Mouse (Mus musculus) hindbrain, embryonic 10.5 days (tissue): ENCODE measurements at regions not wholly inside any gene's neighbourhood (a gene's known extent, or its start where the extent isn't known, plus 50 kb on each side); places are given as distances from the start of the nearest gene placed in this dataset.
A peak's percentile ranks its signal among the peaks of the same experiment; 100 is the strongest.

Source experiments
- DNase-seq: peaks from one replicate; pipeline ENCODE4 v3.0.0-alpha.2; 2017; ENCODE audit warnings: low spot score
- H3K27ac ChIP-seq: fragments of 300-500 bp; sonication (generic); 2 replicates; pipeline ENCODE4 v1.5.1; 2016; ENCODE audit warnings: mild to moderate bottlenecking, moderate library complexity
- H3K27me3 ChIP-seq: fragments of 300-500 bp; sonication (generic); 2 replicates; pipeline ENCODE4 v1.6.1; 2016; ENCODE audit warnings: mild to moderate bottlenecking; ENCODE audit not compliant: poor library complexity, insufficient read depth, severe bottlenecking
- H3K36me3 ChIP-seq: fragments of 300-500 bp; sonication (generic); 2 replicates; pipeline ENCODE4 v1.6.1; 2016; ENCODE audit warnings: mild to moderate bottlenecking, moderate library complexity
- H3K4me1 ChIP-seq: fragments of 300-500 bp; sonication (generic); replicated peaks from 2 replicates; pipeline ENCODE4 v1.6.1; 2016; ENCODE audit warnings: mild to moderate bottlenecking
- H3K4me3 ChIP-seq: fragments of 300-500 bp; sonication (generic); 2 replicates; pipeline ENCODE4 v1.5.1; 2016; ENCODE audit warnings: mild to moderate bottlenecking, moderate library complexity
- H3K9me3 ChIP-seq: fragments of 300-500 bp; sonication (generic); 2 replicates; pipeline ENCODE4 v1.6.1; 2016; ENCODE audit warnings: mild to moderate bottlenecking, moderate library complexity
- WGBS: fragments of 180-500 bp; shearing (Covaris S2); methylation state at CpG from one replicate; pipeline ENCODE4 v1.1.7; 2016; 5-methylcytosine and 5-hydroxymethylcytosine counted together

DNA sequence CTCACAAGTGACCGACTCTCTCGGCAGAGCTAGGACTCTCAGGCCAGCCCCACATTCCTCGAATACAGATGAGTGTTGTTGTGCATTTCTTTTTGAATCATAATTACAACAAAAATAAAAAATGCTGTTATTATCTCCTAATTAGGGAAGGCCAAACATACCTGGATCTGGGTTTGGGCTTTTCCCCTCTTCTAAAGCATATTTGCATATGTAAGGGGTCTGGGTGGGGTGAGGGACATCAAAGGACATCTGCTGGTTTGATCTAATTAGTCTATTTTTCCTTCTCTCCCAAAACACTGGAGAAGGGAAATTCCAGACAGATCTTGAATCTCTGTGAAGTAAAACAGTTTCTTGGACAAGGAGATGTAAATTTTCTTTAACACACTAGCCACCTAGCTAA, 85.3 kb downstream of the Tfap2a start:
- H3K9me3 ChIP-seq: no peaks in the 10 kb centered on the region
- peaks cover 42% of the 10 kb centered on the region for H3K27me3 ChIP-seq
- DNase-seq: no peak
- peaks cover 19% of the 10 kb centered on the region for H3K4me1 ChIP-seq
- H3K36me3 ChIP-seq: no peaks in the 10 kb centered on the region
- no peak overlapping the region for H3K4me3 ChIP-seq
- WGBS: 67% methylated on average over 3 of the region's 3 CpGs
- H3K27ac ChIP-seq: no peak overlapping the region

DNA sequence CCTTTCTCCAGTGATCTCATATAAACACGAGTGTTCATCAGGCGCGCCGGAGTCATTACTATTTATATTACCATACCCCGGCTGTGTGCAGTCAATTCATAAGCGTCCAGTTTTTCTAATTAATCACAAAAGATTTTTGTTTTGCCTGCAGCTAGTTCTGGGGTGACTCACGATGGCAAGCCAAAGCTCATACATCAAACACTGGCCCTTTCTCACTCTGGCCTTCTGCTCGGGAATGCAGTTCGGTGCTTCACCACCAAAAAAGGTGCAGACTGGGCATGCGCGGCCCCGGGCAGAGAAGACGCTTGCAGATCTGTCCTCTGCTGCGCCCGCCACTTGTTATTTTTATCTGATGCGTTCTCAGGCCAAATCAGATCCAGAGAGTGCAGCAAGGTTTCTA, 87.1 kb downstream of the Tfap2a start:
- Histone ChIP-seq H3K4me3 (no peak overlapping the region), H3K36me3 (no peaks in the 10 kb centered on the region), H3K27ac (no peak overlapping the region), H3K27me3 (peaks cover 42% of the 10 kb centered on the region), H3K4me1 (peaks cover 19% of the 10 kb centered on the region), H3K9me3 (no peaks in the 10 kb centered on the region)
- DNase-seq: peak; percentile 70
- 58% methylated on average over 16 of the region's 16 CpGs for WGBS

DNA sequence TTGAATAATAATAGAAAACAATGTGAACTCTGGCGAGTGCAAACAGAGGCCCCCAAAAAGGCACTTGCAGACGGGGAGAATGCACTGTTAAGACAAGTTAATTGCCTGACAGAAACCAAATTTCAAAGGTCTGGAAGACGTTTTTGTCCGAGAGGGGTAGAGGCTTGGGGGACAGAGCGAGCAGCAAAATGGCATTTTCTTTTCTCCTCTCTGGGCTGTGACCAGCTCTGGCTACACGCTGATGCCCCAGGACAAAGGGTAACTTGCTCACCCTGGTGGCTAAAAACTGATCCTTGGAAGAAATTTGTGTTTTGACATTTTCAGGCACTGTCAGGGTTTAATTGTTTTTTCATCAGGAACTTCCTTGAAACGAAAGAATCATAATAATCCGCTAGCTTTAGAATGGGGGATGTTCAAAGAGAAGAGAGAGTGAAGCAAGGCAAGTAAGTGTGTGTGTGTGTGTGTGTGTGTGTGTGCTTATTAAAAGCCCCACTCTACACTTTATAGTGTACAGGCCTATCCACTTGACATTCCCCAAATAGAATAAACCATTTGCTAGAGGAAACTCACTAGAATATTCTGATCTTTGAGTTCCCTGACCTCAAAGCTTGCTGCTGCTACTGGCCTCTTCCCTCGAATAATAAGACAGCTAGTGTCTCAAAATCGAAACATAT, 88.0 kb downstream of the Tfap2a start:
- Histone ChIP-seq H3K9me3 (no peaks in the 10 kb centered on the region), H3K4me3 (peak overlapping the region; percentile 39), H3K27me3 (peaks cover 37% of the 10 kb centered on the region), H3K36me3 (no peaks in the 10 kb centered on the region), H3K4me1 (peaks cover 19% of the 10 kb centered on the region), H3K27ac (peak overlapping the region; percentile 73)
- DNase-seq: no peak
- WGBS: 24% methylated on average over 10 of the region's 10 CpGs

DNA sequence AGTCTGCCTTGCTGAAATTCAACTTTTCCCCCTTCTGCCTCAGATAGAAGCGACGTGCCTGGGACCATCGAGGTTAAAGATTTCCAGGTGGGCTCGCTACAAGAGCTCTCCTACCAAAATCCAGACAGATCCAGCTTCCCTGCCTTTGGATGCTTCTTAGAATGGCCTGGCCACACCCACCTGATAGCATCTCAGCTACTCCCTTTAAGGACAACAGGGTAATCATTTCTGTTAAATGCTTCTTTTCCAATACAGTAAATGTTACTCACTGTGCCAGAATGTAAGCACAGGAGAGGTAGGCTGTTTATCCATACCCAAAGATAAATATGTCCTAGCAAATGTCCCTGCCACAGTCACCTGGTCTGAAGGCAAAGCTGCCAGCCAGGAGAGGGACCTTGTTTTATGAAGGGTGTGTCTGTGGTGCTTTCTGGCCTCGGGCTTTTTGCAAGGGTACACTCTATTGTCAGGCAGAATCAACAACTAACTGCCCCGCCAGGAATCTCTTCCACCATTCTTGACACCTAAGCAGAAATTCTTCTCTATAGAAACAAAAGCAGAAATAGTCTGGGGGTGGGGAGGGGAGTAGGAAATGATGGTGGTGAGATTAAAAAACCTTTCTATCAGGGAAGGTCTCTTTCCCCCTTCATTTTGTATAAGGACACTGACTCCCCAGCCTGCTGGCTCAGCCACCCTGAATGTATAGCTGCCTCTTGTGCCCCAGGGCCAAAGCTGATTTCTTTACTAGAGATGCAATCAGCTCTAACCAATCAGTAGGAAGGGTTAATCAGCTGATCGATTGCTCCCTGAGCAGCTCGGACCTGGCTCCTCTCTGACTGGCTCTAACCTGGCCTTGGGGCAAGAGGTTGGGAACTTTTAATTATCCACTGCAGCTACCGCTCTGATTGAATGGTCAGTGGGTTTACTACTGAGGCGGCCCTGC, 88.8 kb downstream of the Tfap2a start:
- WGBS: 31% methylated on average over 10 of the region's 10 CpGs
- peaks cover 19% of the 10 kb centered on the region for H3K4me1 ChIP-seq
- H3K36me3 ChIP-seq: no peaks in the 10 kb centered on the region
- no peaks in the 10 kb centered on the region for H3K9me3 ChIP-seq
- peak; percentile 33 for DNase-seq
- peak overlapping the region; percentile 39 for H3K4me3 ChIP-seq
- H3K27me3 ChIP-seq: peaks cover 30% of the 10 kb centered on the region
- H3K27ac ChIP-seq: peak overlapping the region; percentile 73

DNA sequence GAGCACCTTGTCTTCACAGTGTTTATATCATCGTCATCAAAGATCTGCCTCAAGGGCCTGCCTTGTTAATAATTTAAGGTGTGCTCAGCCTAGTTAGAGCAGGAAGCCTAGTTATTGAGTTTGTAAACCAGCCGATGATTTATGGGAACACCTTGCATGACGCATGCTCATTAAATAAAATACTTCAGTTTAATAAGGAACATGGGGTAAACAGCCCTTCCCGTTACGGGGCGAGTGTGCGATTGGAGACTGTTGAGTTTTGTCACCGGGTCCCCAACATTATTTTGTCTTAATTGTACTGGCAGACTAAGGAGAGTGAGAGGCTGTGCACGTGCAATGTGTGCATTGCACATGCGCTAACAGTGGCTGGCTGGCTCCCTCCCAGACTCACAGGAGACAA, 92.0 kb downstream of the Tfap2a start:
- Histone ChIP-seq H3K27ac (no peak overlapping the region), H3K4me1 (peaks cover 22% of the 10 kb centered on the region), H3K36me3 (no peaks in the 10 kb centered on the region), H3K27me3 (peaks cover 12% of the 10 kb centered on the region; the same call in 1 of the 2 replicates), H3K9me3 (no peaks in the 10 kb centered on the region), H3K4me3 (no peak overlapping the region)
- no peak for DNase-seq
- 87% methylated on average over 10 of the region's 10 CpGs for WGBS

DNA sequence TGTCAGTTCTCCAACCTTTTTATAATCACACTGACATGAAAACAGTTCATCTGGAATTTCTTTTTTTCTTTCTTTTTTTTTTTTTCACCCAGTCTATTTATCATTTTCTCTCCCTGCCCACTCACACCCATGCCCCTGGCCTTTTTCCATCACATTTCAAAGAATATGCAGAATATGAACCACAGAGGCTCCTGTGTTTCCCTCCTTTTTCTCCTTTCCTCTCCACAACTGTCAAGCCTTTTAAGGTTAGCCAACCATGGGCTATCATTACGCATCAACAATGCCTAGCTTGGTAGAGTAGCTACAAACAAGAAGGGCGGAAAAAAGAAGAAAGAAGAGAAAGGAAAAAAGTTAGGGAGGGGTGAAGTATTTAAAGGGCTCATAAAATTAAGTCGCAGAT, 92.5 kb downstream of the Tfap2a start:
- 60% methylated on average over 3 of the region's 3 CpGs for WGBS
- peaks cover 21% of the 10 kb centered on the region for H3K4me1 ChIP-seq
- no peak overlapping the region for H3K4me3 ChIP-seq
- H3K36me3 ChIP-seq: no peaks in the 10 kb centered on the region
- DNase-seq: no peak
- no peak overlapping the region for H3K27ac ChIP-seq
- H3K9me3 ChIP-seq: no peaks in the 10 kb centered on the region
- 0 out of 2 replicates have a peak, but pooled peaks cover 10% of the 10 kb centered on the region for H3K27me3 ChIP-seq

DNA sequence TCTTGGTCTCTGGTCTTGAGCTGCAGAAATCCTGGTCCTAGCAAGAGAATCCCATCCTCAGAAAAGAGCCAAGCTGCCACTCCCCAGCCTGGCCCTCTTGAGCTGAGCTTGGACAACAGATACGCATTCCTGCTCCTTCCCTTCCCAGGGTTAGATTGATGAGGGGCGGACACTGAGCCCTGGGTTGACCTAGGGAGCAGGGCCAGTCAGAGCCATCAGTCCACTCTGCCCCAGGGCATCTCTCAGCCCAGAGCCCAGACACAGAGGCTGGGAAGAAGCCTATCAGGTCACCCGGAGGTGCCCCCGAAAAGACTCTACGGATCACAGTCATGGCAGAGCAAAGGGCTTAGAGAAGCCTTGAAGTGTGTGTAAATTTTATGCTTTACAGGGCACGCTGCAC, 95.2 kb downstream of the Tfap2a start:
- Histone ChIP-seq H3K4me3 (no peak overlapping the region), H3K27ac (no peak overlapping the region), H3K36me3 (no peaks in the 10 kb centered on the region), H3K27me3 (no peaks in the 10 kb centered on the region), H3K9me3 (no peaks in the 10 kb centered on the region), H3K4me1 (peaks cover 3% of the 10 kb centered on the region; the same call in 1 of the 2 replicates)
- WGBS: 58% methylated on average over 6 of the region's 6 CpGs
- DNase-seq: peak; percentile 21

DNA sequence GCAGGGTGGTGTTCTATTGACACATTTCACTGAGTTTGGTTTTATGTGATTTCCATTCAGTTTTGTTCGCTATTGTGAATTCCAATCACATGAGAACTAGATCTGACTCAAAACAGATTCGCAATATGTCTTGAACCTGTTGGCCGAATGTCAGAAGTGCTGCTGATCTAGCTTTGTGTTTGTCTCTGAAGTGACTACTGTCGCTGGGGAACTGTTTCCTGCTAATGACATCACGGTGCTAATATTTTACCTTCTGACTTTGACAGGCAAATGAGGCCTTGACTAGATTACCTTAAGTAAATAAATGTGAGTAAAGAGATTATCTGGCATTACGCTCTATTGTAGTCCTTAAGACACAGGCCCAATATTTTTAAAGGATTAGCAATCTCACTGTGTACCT, 100.9 kb downstream of the Tfap2a start:
- Histone ChIP-seq H3K4me1 (no peaks in the 10 kb centered on the region), H3K36me3 (no peaks in the 10 kb centered on the region), H3K9me3 (no peaks in the 10 kb centered on the region), H3K27ac (no peak overlapping the region), H3K4me3 (no peak overlapping the region), H3K27me3 (no peaks in the 10 kb centered on the region)
- WGBS: 89% methylated on average over 6 of the region's 6 CpGs
- no peak for DNase-seq

DNA sequence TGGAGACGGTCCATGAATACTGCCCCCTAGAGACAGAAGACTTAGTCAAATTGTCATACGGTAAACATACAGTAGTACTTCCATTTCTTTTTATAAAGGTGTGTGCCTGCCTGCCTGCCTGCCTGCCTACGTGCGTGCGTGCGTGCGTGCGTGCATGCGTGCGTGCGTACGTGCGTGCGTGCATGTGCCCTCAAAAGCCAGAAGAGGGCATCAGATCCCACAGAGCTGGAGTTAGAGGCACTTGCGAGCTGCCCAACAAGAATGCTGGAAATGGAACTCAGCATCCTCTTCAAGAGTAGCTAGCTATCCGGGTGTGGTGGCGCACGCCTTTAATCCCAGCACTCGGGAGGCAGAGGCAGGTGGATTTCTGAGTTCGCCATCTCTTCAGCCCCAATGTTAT, 120.3 kb downstream of the Tfap2a start:
- no peak for DNase-seq
- no peak overlapping the region for H3K4me3 ChIP-seq
- H3K4me1 ChIP-seq: no peaks in the 10 kb centered on the region
- no peaks in the 10 kb centered on the region for H3K27me3 ChIP-seq
- 96% methylated on average over 20 of the region's 20 CpGs for WGBS
- H3K27ac ChIP-seq: no peak overlapping the region
- no peaks in the 10 kb centered on the region for H3K36me3 ChIP-seq
- H3K9me3 ChIP-seq: no peaks in the 10 kb centered on the region

DNA sequence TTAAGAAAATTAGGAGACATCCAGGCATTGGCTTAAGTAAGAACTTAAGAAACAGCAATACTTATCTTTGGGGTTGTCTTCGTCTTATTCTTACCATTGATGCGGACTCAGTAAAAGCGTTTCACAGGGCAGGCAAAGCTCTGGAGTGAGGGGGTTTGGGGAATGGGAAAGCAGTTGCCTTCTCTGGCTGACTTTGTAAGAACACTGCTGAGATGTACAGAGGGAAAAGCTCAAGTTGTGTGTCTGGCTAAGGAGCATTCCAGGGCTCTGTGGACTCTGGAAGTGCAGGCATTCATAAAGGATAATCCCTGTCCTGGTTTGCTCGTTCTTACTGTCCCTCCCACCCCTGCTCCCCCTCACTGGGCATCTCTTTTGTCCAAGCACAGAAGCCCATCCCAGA, 129.7 kb downstream of the Tfap2a start:
- H3K9me3 ChIP-seq: no peaks in the 10 kb centered on the region
- 0 out of 2 replicates have a peak, but pooled peaks cover 6% of the 10 kb centered on the region for H3K27me3 ChIP-seq
- H3K4me1 ChIP-seq: peaks cover 22% of the 10 kb centered on the region
- DNase-seq: no peak
- H3K27ac ChIP-seq: no peak overlapping the region
- WGBS: 59% methylated on average over 4 of the region's 4 CpGs
- H3K36me3 ChIP-seq: no peaks in the 10 kb centered on the region
- H3K4me3 ChIP-seq: no peak overlapping the region

DNA sequence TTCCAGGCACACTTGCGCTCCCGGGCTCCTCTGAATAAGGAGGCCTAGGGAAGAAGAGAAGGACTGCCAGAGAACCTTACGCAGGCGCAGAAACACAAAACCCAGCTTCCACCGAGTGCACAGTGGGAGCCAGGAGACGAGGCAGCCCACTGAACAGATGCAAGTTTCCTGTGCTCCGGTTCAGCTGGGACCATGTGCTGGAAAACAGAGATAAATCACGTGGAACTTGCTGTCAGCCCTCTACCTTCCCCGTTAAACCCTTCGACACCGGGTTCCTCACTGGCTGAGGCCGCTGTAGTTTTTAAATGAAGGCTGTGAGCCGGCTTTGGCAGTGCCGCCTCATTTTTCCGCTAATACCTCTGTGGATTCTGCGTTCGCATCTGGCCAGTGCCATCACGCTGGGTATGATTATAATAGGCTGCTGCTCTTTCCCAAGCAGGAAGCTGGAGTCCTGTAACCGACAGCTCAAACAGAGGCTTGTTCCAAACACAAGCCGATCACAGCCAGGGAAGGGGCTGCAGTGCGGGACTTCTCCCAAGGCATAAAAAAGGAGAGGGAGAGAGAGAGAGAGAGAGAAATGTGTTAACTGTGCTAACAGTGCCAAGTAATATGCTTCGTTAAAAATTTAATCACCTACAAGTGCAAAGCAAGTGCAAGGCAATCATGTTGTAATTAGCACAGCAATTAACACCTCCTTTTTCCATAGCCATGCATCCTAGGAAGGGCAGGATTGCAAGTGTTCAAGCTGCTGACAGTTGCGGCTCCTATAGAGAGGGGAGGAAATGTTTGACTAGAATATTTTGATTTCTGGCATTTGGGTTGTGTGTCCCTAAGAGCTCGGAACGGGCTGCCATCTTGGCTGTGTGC, 131.5 kb downstream of the Tfap2a start:
- Histone ChIP-seq H3K4me1 (peaks cover 22% of the 10 kb centered on the region), H3K27ac (peak overlapping the region; percentile 50; the same call in 1 of the 2 replicates), H3K27me3 (0 out of 2 replicates have a peak, but pooled peaks cover 6% of the 10 kb centered on the region), H3K4me3 (peak overlapping the region; percentile 42), H3K36me3 (no peaks in the 10 kb centered on the region), H3K9me3 (no peaks in the 10 kb centered on the region)
- WGBS: 42% methylated on average over 25 of the region's 25 CpGs
- peak; percentile 50 for DNase-seq

DNA sequence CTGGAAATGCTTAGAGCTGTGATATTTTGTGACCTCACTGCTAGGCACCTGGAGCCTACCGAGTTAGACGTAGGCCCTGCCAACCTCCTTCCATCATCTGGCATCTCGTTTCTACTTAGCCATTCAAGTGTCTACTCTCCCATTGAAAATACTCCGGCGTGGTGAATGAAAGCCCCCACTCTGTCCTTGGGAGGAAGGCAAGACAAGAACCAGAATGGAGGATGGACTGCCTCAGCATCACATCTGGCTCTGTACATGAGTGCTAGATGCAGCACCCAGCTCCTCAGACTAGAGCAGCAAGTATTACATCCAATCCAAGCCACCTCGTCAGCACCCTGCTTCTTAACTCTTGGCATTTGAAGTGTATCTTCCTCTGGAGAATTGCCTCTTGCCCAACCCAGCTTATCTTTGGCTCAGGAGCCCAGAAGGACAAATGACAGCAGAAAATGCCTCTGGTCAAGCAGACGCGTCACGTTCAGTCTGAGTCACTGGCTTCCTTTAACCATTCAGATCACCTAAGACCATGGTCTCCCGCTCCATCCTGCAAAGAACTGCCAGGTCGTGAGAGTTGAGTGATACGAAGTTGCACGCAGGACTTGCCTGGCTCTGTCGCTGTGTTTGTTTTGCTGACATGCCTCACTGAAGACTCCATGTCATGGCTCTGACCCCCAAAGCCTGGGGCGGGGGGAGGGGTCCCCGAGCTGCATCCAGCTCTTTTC, 132.3 kb downstream of the Tfap2a start:
- Histone ChIP-seq H3K4me1 (peaks cover 22% of the 10 kb centered on the region), H3K36me3 (no peaks in the 10 kb centered on the region), H3K27ac (peak overlapping the region; percentile 50; the same call in 1 of the 2 replicates), H3K9me3 (no peaks in the 10 kb centered on the region), H3K4me3 (peak overlapping the region; percentile 42), H3K27me3 (0 out of 2 replicates have a peak, but pooled peaks cover 6% of the 10 kb centered on the region)
- WGBS: 50% methylated on average over 16 of the region's 16 CpGs
- no peak for DNase-seq
